23 mouse cellular contexts compared by ENCODE assay signal in genomic region chr3:30494371-30494770, GRCm38 (mm10). TPM values are rescaled to one million over a fixed set of nuclear protein-coding genes. Genes with fewer than 3 reads are reported as not detected.
DNase-seq lines count a peak whose midpoint lies in the region.
"Had no signal": no experiment of that assay in that cellular context is flagged by ENCODE, and none has a peak within 500 bp of the region (broad histone marks: within the 10 kb centered on the region; RNA-seq: fewer than 3 reads in every experiment).

No protein-coding gene starts in this region.

- H3K27ac ChIP-seq in brown adipose tissue, adult 24 weeks (replicated peaks; ENCODE audit: low read depth, low read length), result peak overlapping the region; percentile 63; the same call in 1 of the 2 replicates
- H3K27ac ChIP-seq: embryonic facial prominence, embryonic 13.5 days; embryonic facial prominence, embryonic 15.5 days; forebrain, embryonic 10.5 days; forebrain, embryonic 12.5 days had no signal

- no peak overlapping the region for H3K4me3 ChIP-seq in brown adipose tissue, adult 24 weeks (ENCODE audit: insufficient read depth, low read depth, low read length)
- H3K4me3 ChIP-seq: embryonic facial prominence, embryonic 13.5 days; embryonic facial prominence, embryonic 15.5 days; erythroblast, embryonic 14.5 days; forebrain, embryonic 10.5 days; forebrain, embryonic 12.5 days had no signal

- DNase-seq in cerebellum, postnatal 10 days, result peak; percentile 25 to 31
- no peak for DNase-seq in cerebellum, postnatal 4 days (ENCODE audit: low spot score in 2 of 2)
- DNase-seq in heart, adult 11 months, result peak; percentile 72
- no peak for DNase-seq in heart, adult 8-10 months (ENCODE audit: low spot score)
- DNase-seq: adrenal gland, adult 8-10 months; adrenal gland, postnatal 14 days; adrenal gland, postnatal 36 days; B cell, adult 2 months; cerebellum, adult 11 months; cerebellum, adult 18-20 months; cerebellum, adult 8-10 months; cerebellum, adult 9-11 months; cerebellum, postnatal 25 days; embryo, embryonic 11 days had no signal

- H3K4me1 ChIP-seq in brown adipose tissue, adult 24 weeks (ENCODE audit: control insufficient read depth, insufficient read depth, insufficient read length, low read length), result no peaks in the 10 kb centered on the region
- H3K4me1 ChIP-seq: embryonic facial prominence, embryonic 13.5 days; embryonic facial prominence, embryonic 15.5 days had no signal

RNA-seq across cellular contexts. Expression of gene Mecom, which starts 53.4 kb away (rescaled TPM):
- total RNA-seq in heart, adult 8-10 months (2022), result 10 to 100 TPM; 13.6 to 19.5 (median 16.5) TPM
- 6.1 and 9.2 TPM in 2 replicates for polyA plus RNA-seq in brown adipose tissue, adult 24 weeks (2012; ENCODE audit: insufficient read depth, insufficient read length, missing spikeins)
- total RNA-seq: CH12.LX had no signal
- polyA plus RNA-seq: activated CD4-positive, CD25-positive, alpha-beta regulatory T cell, adult 4 months; G1E had no signal

Comparison
In these comparisons a context has a peak if more than half of its experiments do, and no peak if none do; other contexts are left out.
1. DNase-seq: peak in cerebellum, postnatal 10 days (2 of 2) and heart, adult 11 months (single experiment); none in cerebellum, postnatal 4 days (0 of 2) and heart, adult 8-10 months (single experiment).